8 mouse cellular contexts compared by ENCODE assay signal in genomic region chr16:18289614-18290013, GRCm38 (mm10). TPM values are rescaled to one million over a fixed set of nuclear protein-coding genes. Genes with fewer than 3 reads are reported as not detected.
DNase-seq lines count a peak whose midpoint lies in the region; ATAC-seq lines count a peak whose summit lies in the region.
"Not testable (repeated sequence)": the region's sequence is repeated elsewhere in the genome, so short reads cannot be mapped to it uniquely, and the experiment has no call there.
"Had no signal": no experiment of that assay in that cellular context is flagged by ENCODE, and none has a peak within 500 bp of the region (broad histone marks: within the 10 kb centered on the region; RNA-seq: fewer than 3 reads in every experiment).

No protein-coding gene starts in this region.

- H3K9ac ChIP-seq in heart, embryonic 13.5 days, result peak overlapping the region; percentile 99
- H3K9ac ChIP-seq in intestine, embryonic 15.5 days, result 0 out of 2 replicates have a peak overlapping the region, but pooled peaks have one; percentile 17
- H3K9ac ChIP-seq in limb, embryonic 15.5 days; neural tube, embryonic 14.5 days (replicated peaks; ENCODE audit: low read depth, low read length): not testable (repeated sequence)

- H3K4me2 ChIP-seq in heart, embryonic 13.5 days, result peak overlapping the region; percentile 97
- peak overlapping the region; percentile 90 for H3K4me2 ChIP-seq in intestine, embryonic 15.5 days (replicated peaks)
- peak overlapping the region; percentile 32 for H3K4me2 ChIP-seq in limb, embryonic 15.5 days
- peak overlapping the region; percentile 35 for H3K4me2 ChIP-seq in neural tube, embryonic 14.5 days (ENCODE audit: low read depth, low read length)

- H3K9me3 ChIP-seq in forebrain, embryonic 10.5 days; heart, embryonic 13.5 days; intestine, embryonic 15.5 days; limb, embryonic 15.5 days; neural tube, embryonic 14.5 days (ENCODE audit: control insufficient read depth, low read length): not testable (repeated sequence)

- ATAC-seq in heart, embryonic 13.5 days (ENCODE audit: extremely low read depth, insufficient number of reproducible peaks, low FRiP score, low TSS enrichment); limb, embryonic 15.5 days (ENCODE audit: insufficient number of reproducible peaks, low FRiP score, low TSS enrichment, low read depth); neural tube, embryonic 14.5 days (ENCODE audit: low read depth): not testable (repeated sequence)
- peak; percentile 7 for ATAC-seq in intestine, embryonic 15.5 days
- ATAC-seq in megakaryocyte, adult 5-6 weeks (ENCODE audit: poor library complexity, severe bottlenecking), result 0 out of 2 replicates have a peak, but pooled peaks have one; percentile 1

- H3K4me3 ChIP-seq in brown adipose tissue, adult 24 weeks (ENCODE audit: insufficient read depth, low read depth, low read length), result peak overlapping the region; percentile 69
- H3K4me3 ChIP-seq in forebrain, embryonic 10.5 days, result peak overlapping the region; percentile 68
- H3K4me3 ChIP-seq in heart, embryonic 13.5 days, result peak overlapping the region; percentile 95
- peak overlapping the region; percentile 94 for H3K4me3 ChIP-seq in intestine, embryonic 15.5 days (replicated peaks)
- peak overlapping the region; percentile 83 for H3K4me3 ChIP-seq in limb, embryonic 15.5 days
- peak overlapping the region; percentile 96 for H3K4me3 ChIP-seq in neural tube, embryonic 14.5 days (ENCODE audit: low read depth, low read length)

- not testable (repeated sequence) for H3K27ac ChIP-seq in brown adipose tissue, adult 24 weeks (replicated peaks; ENCODE audit: low read depth, low read length)
- peak overlapping the region; percentile 94 for H3K27ac ChIP-seq in forebrain, embryonic 10.5 days
- H3K27ac ChIP-seq in heart, embryonic 13.5 days (replicated peaks), result peak overlapping the region; percentile 67
- 0 out of 2 replicates have a peak overlapping the region, but pooled peaks have one; percentile 36 for H3K27ac ChIP-seq in intestine, embryonic 15.5 days
- peak overlapping the region; percentile 82 for H3K27ac ChIP-seq in limb, embryonic 15.5 days
- peak overlapping the region; percentile 60; the same call in 1 of the 2 replicates for H3K27ac ChIP-seq in neural tube, embryonic 14.5 days (ENCODE audit: low read depth, low read length)

- H3K27me3 ChIP-seq in forebrain, embryonic 10.5 days (ENCODE audit: poor library complexity, severe bottlenecking); heart, embryonic 13.5 days (replicated peaks); intestine, embryonic 15.5 days (replicated peaks); limb, embryonic 15.5 days; neural tube, embryonic 14.5 days (ENCODE audit: control insufficient read depth, insufficient read depth, low read length): not testable (repeated sequence)

- peaks cover 30% of the 10 kb centered on the region for H3K36me3 ChIP-seq in forebrain, embryonic 10.5 days (replicated peaks)
- H3K36me3 ChIP-seq in heart, embryonic 13.5 days, result peaks cover 26% of the 10 kb centered on the region
- H3K36me3 ChIP-seq in intestine, embryonic 15.5 days; neural tube, embryonic 14.5 days (ENCODE audit: control insufficient read depth, insufficient read depth, low read length): not testable (repeated sequence)
- H3K36me3 ChIP-seq in limb, embryonic 15.5 days, result peaks cover 10% of the 10 kb centered on the region

- H3K4me1 ChIP-seq in brown adipose tissue, adult 24 weeks (ENCODE audit: control insufficient read depth, insufficient read depth, insufficient read length, low read length), result not testable (repeated sequence)
- peaks cover 36% of the 10 kb centered on the region for H3K4me1 ChIP-seq in forebrain, embryonic 10.5 days
- peaks cover 35% of the 10 kb centered on the region for H3K4me1 ChIP-seq in heart, embryonic 13.5 days
- peaks cover 24% of the 10 kb centered on the region for H3K4me1 ChIP-seq in intestine, embryonic 15.5 days (replicated peaks)
- H3K4me1 ChIP-seq in limb, embryonic 15.5 days, result peaks cover 25% of the 10 kb centered on the region
- H3K4me1 ChIP-seq in neural tube, embryonic 14.5 days (ENCODE audit: control insufficient read depth, insufficient read depth, low read length), result peaks cover 23% of the 10 kb centered on the region

- not testable (repeated sequence) for DNase-seq in forebrain, embryonic 10.5 days (ENCODE audit: extremely low spot score, low spot score)

- WGBS in forebrain, embryonic 10.5 days, result 8% methylated on average over 10 of the region's 10 CpGs
- 4% methylated on average over 10 of the region's 10 CpGs for WGBS in heart, embryonic 13.5 days
- WGBS in intestine, embryonic 15.5 days, result 1% methylated on average over 10 of the region's 10 CpGs
- WGBS in limb, embryonic 15.5 days, result 1% methylated on average over 10 of the region's 10 CpGs
- 4% methylated on average over 6 of the region's 10 CpGs for WGBS in neural tube, embryonic 14.5 days

RNA-seq across cellular contexts. Expression of gene Dgcr8, which starts 0.6 kb away (rescaled TPM):
- 4.8 and 4.9 TPM in 2 replicates for polyA plus RNA-seq in brown adipose tissue, adult 24 weeks (2012; ENCODE audit: insufficient read depth, insufficient read length, missing spikeins)
- polyA plus RNA-seq in forebrain, embryonic 10.5 days (2016; fragmentation: Nextera tagmentation; extraction: Ambion mirVana), result 48.9 and 49.7 TPM in 2 replicates
- 20.1 and 20.4 TPM in 2 replicates for polyA plus RNA-seq in heart, embryonic 13.5 days (2015; fragmentation: Nextera tagmentation; extraction: Ambion mirVana)
- 21.4 and 24.8 TPM in 2 replicates for polyA plus RNA-seq in intestine, embryonic 15.5 days (2015; fragmentation: Nextera tagmentation; extraction: Ambion mirVana)
- polyA plus RNA-seq in limb, embryonic 15.5 days (2015; fragmentation: Nextera tagmentation; extraction: Ambion mirVana), result 28.7 and 34.0 TPM in 2 replicates
- 23.3 and 32.1 TPM in 2 replicates for total RNA-seq in megakaryocyte, adult 5-6 weeks (2015)
- 33.2 and 40.2 TPM in 2 replicates for total RNA-seq in megakaryocyte, adult 5-6 weeks (2017)
- polyA plus RNA-seq in neural tube, embryonic 14.5 days (2014; fragmentation: Nextera tagmentation; extraction: Ambion mirVana), result 40.8 and 42.1 TPM in 2 replicates

RNA-seq across cellular contexts. Expression of gene Gm49776, which starts 31.5 kb away (rescaled TPM):
- polyA plus RNA-seq in brown adipose tissue, adult 24 weeks (2012; ENCODE audit: insufficient read depth, insufficient read length, missing spikeins), result not detected in 2 replicates
- 3.0 and 5.8 TPM in 2 replicates for polyA plus RNA-seq in forebrain, embryonic 10.5 days (2016; fragmentation: Nextera tagmentation; extraction: Ambion mirVana)
- polyA plus RNA-seq in heart, embryonic 13.5 days (2015; fragmentation: Nextera tagmentation; extraction: Ambion mirVana), result 1.8 and 2.7 TPM in 2 replicates
- polyA plus RNA-seq in intestine, embryonic 15.5 days (2015; fragmentation: Nextera tagmentation; extraction: Ambion mirVana), result 3.3 TPM in 1 of 2 replicates, not detected in the other
- polyA plus RNA-seq in limb, embryonic 15.5 days (2015; fragmentation: Nextera tagmentation; extraction: Ambion mirVana), result 0.87 TPM in 1 of 2 replicates, not detected in the other
- not detected in 2 replicates for total RNA-seq in megakaryocyte, adult 5-6 weeks (2015)
- total RNA-seq in megakaryocyte, adult 5-6 weeks (2017), result not detected in 2 replicates
- polyA plus RNA-seq in neural tube, embryonic 14.5 days (2014; fragmentation: Nextera tagmentation; extraction: Ambion mirVana), result not detected in 2 replicates
- total RNA-seq: heart, postnatal 10 days had no signal

RNA-seq across cellular contexts. Expression of gene Ranbp1, which starts 41.1 kb away (rescaled TPM):
- 85.5 and 92.7 TPM in 2 replicates for polyA plus RNA-seq in brown adipose tissue, adult 24 weeks (2012; ENCODE audit: insufficient read depth, insufficient read length, missing spikeins)
- polyA plus RNA-seq in forebrain, embryonic 10.5 days (2016; fragmentation: Nextera tagmentation; extraction: Ambion mirVana), result 1,297 and 1,372 TPM in 2 replicates
- polyA plus RNA-seq in heart, embryonic 13.5 days (2015; fragmentation: Nextera tagmentation; extraction: Ambion mirVana), result 409 and 412 TPM in 2 replicates
- 535 and 668 TPM in 2 replicates for polyA plus RNA-seq in intestine, embryonic 15.5 days (2015; fragmentation: Nextera tagmentation; extraction: Ambion mirVana)
- polyA plus RNA-seq in limb, embryonic 15.5 days (2015; fragmentation: Nextera tagmentation; extraction: Ambion mirVana), result 431 and 446 TPM in 2 replicates
- 222 and 262 TPM in 2 replicates for total RNA-seq in megakaryocyte, adult 5-6 weeks (2015)
- total RNA-seq in megakaryocyte, adult 5-6 weeks (2017), result 251 and 278 TPM in 2 replicates
- polyA plus RNA-seq in neural tube, embryonic 14.5 days (2014; fragmentation: Nextera tagmentation; extraction: Ambion mirVana), result 400 and 407 TPM in 2 replicates

RNA-seq across cellular contexts. Expression of gene Trmt2a, which starts 41.1 kb away (rescaled TPM):
- polyA plus RNA-seq in brown adipose tissue, adult 24 weeks (2012; ENCODE audit: insufficient read depth, insufficient read length, missing spikeins), result 18.1 and 23.3 TPM in 2 replicates
- polyA plus RNA-seq in forebrain, embryonic 10.5 days (2016; fragmentation: Nextera tagmentation; extraction: Ambion mirVana), result 134 and 139 TPM in 2 replicates
- 62.3 and 66.2 TPM in 2 replicates for polyA plus RNA-seq in heart, embryonic 13.5 days (2015; fragmentation: Nextera tagmentation; extraction: Ambion mirVana)
- polyA plus RNA-seq in intestine, embryonic 15.5 days (2015; fragmentation: Nextera tagmentation; extraction: Ambion mirVana), result 102 and 107 TPM in 2 replicates
- polyA plus RNA-seq in limb, embryonic 15.5 days (2015; fragmentation: Nextera tagmentation; extraction: Ambion mirVana), result 103 and 110 TPM in 2 replicates
- total RNA-seq in megakaryocyte, adult 5-6 weeks (2015), result 62.8 and 73.1 TPM in 2 replicates
- 48.8 and 69.0 TPM in 2 replicates for total RNA-seq in megakaryocyte, adult 5-6 weeks (2017)
- polyA plus RNA-seq in neural tube, embryonic 14.5 days (2014; fragmentation: Nextera tagmentation; extraction: Ambion mirVana), result 78.4 and 81.5 TPM in 2 replicates

RNA-seq across cellular contexts. Expression of gene Zdhhc8, which starts 54.7 kb away (rescaled TPM):
- polyA plus RNA-seq in brown adipose tissue, adult 24 weeks (2012; ENCODE audit: insufficient read depth, insufficient read length, missing spikeins), result 4.9 and 5.1 TPM in 2 replicates
- 9.7 and 10.5 TPM in 2 replicates for polyA plus RNA-seq in forebrain, embryonic 10.5 days (2016; fragmentation: Nextera tagmentation; extraction: Ambion mirVana)
- polyA plus RNA-seq in heart, embryonic 13.5 days (2015; fragmentation: Nextera tagmentation; extraction: Ambion mirVana), result 20.7 and 22.1 TPM in 2 replicates
- polyA plus RNA-seq in intestine, embryonic 15.5 days (2015; fragmentation: Nextera tagmentation; extraction: Ambion mirVana), result 11.5 and 11.6 TPM in 2 replicates
- 20.0 and 23.8 TPM in 2 replicates for polyA plus RNA-seq in limb, embryonic 15.5 days (2015; fragmentation: Nextera tagmentation; extraction: Ambion mirVana)
- 5.1 and 5.8 TPM in 2 replicates for total RNA-seq in megakaryocyte, adult 5-6 weeks (2015)
- 2.2 and 4.0 TPM in 2 replicates for total RNA-seq in megakaryocyte, adult 5-6 weeks (2017)
- polyA plus RNA-seq in neural tube, embryonic 14.5 days (2014; fragmentation: Nextera tagmentation; extraction: Ambion mirVana), result 12.2 and 13.9 TPM in 2 replicates

Comparison
In these comparisons a context has a peak if more than half of its experiments do, and no peak if none do; other contexts are left out.
1. H3K4me2 ChIP-seq: peak in every context shown above with its lines; median percentile 97 in heart, embryonic 13.5 days; 90 in intestine, embryonic 15.5 days; 35 in neural tube, embryonic 14.5 days; 32 in limb, embryonic 15.5 days.